In the genomic region with DNA sequence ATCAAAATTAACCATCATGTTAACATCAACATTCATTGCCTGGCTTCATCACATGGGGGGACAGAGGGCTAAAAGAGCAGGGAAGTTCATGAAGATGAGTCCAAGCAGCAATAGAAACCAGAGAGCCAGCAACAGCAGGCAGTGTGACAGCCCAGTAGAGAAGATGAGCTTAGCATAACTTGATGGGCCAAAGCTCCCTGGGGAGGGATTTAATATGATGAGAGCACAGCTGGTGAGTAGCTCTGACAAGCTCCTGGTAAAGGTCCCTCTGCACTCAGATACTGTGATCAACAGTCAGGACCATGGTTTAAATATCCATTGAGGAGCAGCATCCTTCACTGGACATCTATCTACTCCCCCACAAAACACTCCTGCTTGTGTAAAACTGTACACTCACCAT, we compare ENCODE assay signal across 18 mouse cellular contexts.
DNase-seq lines count a peak whose midpoint lies in the region; ATAC-seq and TF ChIP-seq lines count a peak whose summit lies in the region.
"Had no signal": no experiment of that assay in that cellular context is flagged by ENCODE, and none has a peak within 500 bp of the region (broad histone marks: within the 10 kb centered on the region; RNA-seq: fewer than 3 reads in every experiment).

No protein-coding gene starts in this region.

- H3K27me3 ChIP-seq in hindbrain, postnatal 0 days (ENCODE audit: insufficient read depth, low read length), result no peaks in the 10 kb centered on the region
- no peaks in the 10 kb centered on the region for H3K27me3 ChIP-seq in hindbrain, embryonic 10.5 days (ENCODE audit: insufficient read depth, poor library complexity, severe bottlenecking)
- H3K27me3 ChIP-seq in limb, embryonic 11.5 days (ENCODE audit: control insufficient read depth, insufficient read depth, low read length), result no peaks in the 10 kb centered on the region
- no peaks in the 10 kb centered on the region for H3K27me3 ChIP-seq in limb, embryonic 10.5 days (ENCODE audit: low read depth, poor library complexity, severe bottlenecking)
- no peaks in the 10 kb centered on the region for H3K27me3 ChIP-seq in kidney, embryonic 15.5 days
- H3K27me3 ChIP-seq: embryonic facial prominence, embryonic 12.5 days; forebrain, embryonic 13.5 days; forebrain, embryonic 15.5 days had no signal

- no peak overlapping the region for H3K4me3 ChIP-seq in hindbrain, postnatal 0 days (ENCODE audit: low read length)
- no peak overlapping the region for H3K4me3 ChIP-seq in hindbrain, embryonic 10.5 days
- H3K4me3 ChIP-seq in limb, embryonic 11.5 days (ENCODE audit: low read depth, low read length), result no peak overlapping the region
- no peak overlapping the region for H3K4me3 ChIP-seq in limb, embryonic 10.5 days
- H3K4me3 ChIP-seq in kidney, embryonic 15.5 days (replicated peaks), result no peak overlapping the region
- H3K4me3 ChIP-seq: embryonic facial prominence, embryonic 10.5 days; embryonic facial prominence, embryonic 12.5 days; forebrain, embryonic 13.5 days; forebrain, embryonic 15.5 days had no signal

- peak; percentile 30 for DNase-seq in hindbrain, postnatal 0 days (ENCODE audit: low spot score)
- no peak for DNase-seq in hindbrain, embryonic 10.5 days (ENCODE audit: low spot score)
- peak; percentile 9 for DNase-seq in limb, embryonic 11.5 days (ENCODE audit: low spot score)
- DNase-seq in limb, embryonic 10.5 days (ENCODE audit: low spot score), result no peak
- peak; percentile 53 for DNase-seq in retina, embryonic 14.5 days (ENCODE audit: low spot score)
- peak; percentile 18 for DNase-seq in retina, postnatal 1 day
- DNase-seq: adrenal gland, adult 8-10 months; adrenal gland, postnatal 14 days; adrenal gland, postnatal 36 days; cerebellum, adult 11-12 months; cerebellum, adult 2 months; cerebellum, adult 9-10 months; forebrain, postnatal 0 days had no signal

- H3K4me1 ChIP-seq in hindbrain, postnatal 0 days (ENCODE audit: insufficient read depth, low read length), result no peaks in the 10 kb centered on the region
- no peaks in the 10 kb centered on the region for H3K4me1 ChIP-seq in hindbrain, embryonic 10.5 days (replicated peaks)
- H3K4me1 ChIP-seq in limb, embryonic 11.5 days (ENCODE audit: control insufficient read depth, insufficient read depth, low read length), result no peaks in the 10 kb centered on the region
- no peaks in the 10 kb centered on the region for H3K4me1 ChIP-seq in limb, embryonic 10.5 days
- H3K4me1 ChIP-seq in kidney, embryonic 15.5 days, result no peaks in the 10 kb centered on the region
- H3K4me1 ChIP-seq: embryonic facial prominence, embryonic 10.5 days; embryonic facial prominence, embryonic 12.5 days; forebrain, embryonic 13.5 days; forebrain, embryonic 15.5 days had no signal

- H3K27ac ChIP-seq in hindbrain, postnatal 0 days, result no peak overlapping the region
- H3K27ac ChIP-seq in hindbrain, embryonic 10.5 days, result no peak overlapping the region
- H3K27ac ChIP-seq in limb, embryonic 11.5 days (replicated peaks; ENCODE audit: low read depth, low read length), result no peak overlapping the region
- no peak overlapping the region for H3K27ac ChIP-seq in limb, embryonic 10.5 days
- H3K27ac ChIP-seq in kidney, embryonic 15.5 days, result no peak overlapping the region
- H3K27ac ChIP-seq: embryonic facial prominence, embryonic 10.5 days; embryonic facial prominence, embryonic 12.5 days; forebrain, embryonic 13.5 days; forebrain, embryonic 15.5 days had no signal

- H3K9ac ChIP-seq in hindbrain, postnatal 0 days (replicated peaks; ENCODE audit: low read length), result no peak overlapping the region
- no peak overlapping the region for H3K9ac ChIP-seq in limb, embryonic 11.5 days (ENCODE audit: low read length)
- no peak overlapping the region for H3K9ac ChIP-seq in kidney, embryonic 15.5 days
- H3K9ac ChIP-seq: embryonic facial prominence, embryonic 12.5 days; forebrain, embryonic 13.5 days; forebrain, embryonic 15.5 days; forebrain, postnatal 0 days had no signal

- no peak for TF ChIP-seq CTCF in hindbrain, postnatal 0 days (IDR thresholded peaks at IDR 0.05; ENCODE audit: low read depth)

- no peaks in the 10 kb centered on the region for H3K36me3 ChIP-seq in hindbrain, postnatal 0 days (ENCODE audit: insufficient read depth, low read length)
- no peaks in the 10 kb centered on the region for H3K36me3 ChIP-seq in hindbrain, embryonic 10.5 days
- H3K36me3 ChIP-seq in limb, embryonic 11.5 days (ENCODE audit: control insufficient read depth, insufficient read depth, low read length), result no peaks in the 10 kb centered on the region
- no peaks in the 10 kb centered on the region for H3K36me3 ChIP-seq in limb, embryonic 10.5 days
- no peaks in the 10 kb centered on the region for H3K36me3 ChIP-seq in kidney, embryonic 15.5 days
- H3K36me3 ChIP-seq: embryonic facial prominence, embryonic 10.5 days; embryonic facial prominence, embryonic 12.5 days; forebrain, embryonic 15.5 days had no signal

- H3K9me3 ChIP-seq in hindbrain, postnatal 0 days (ENCODE audit: low read length), result no peaks in the 10 kb centered on the region
- H3K9me3 ChIP-seq in hindbrain, embryonic 10.5 days, result no peaks in the 10 kb centered on the region
- no peaks in the 10 kb centered on the region for H3K9me3 ChIP-seq in limb, embryonic 11.5 days (ENCODE audit: control insufficient read depth, low read length)
- H3K9me3 ChIP-seq in limb, embryonic 10.5 days (replicated peaks), result no peaks in the 10 kb centered on the region
- H3K9me3 ChIP-seq in kidney, embryonic 15.5 days (replicated peaks), result no peaks in the 10 kb centered on the region
- H3K9me3 ChIP-seq: embryonic facial prominence, embryonic 10.5 days; embryonic facial prominence, embryonic 12.5 days; forebrain, embryonic 13.5 days; forebrain, embryonic 15.5 days had no signal

- H3K4me2 ChIP-seq in hindbrain, postnatal 0 days (ENCODE audit: low read depth, low read length), result no peak overlapping the region
- no peak overlapping the region for H3K4me2 ChIP-seq in limb, embryonic 11.5 days (ENCODE audit: low read depth, severe bottlenecking)
- H3K4me2 ChIP-seq in kidney, embryonic 15.5 days, result no peak overlapping the region
- H3K4me2 ChIP-seq: embryonic facial prominence, embryonic 12.5 days; forebrain, embryonic 13.5 days; forebrain, embryonic 15.5 days had no signal

- peak; percentile 63 for ATAC-seq in hindbrain, postnatal 0 days
- no peak for ATAC-seq in limb, embryonic 11.5 days (ENCODE audit: insufficient number of reproducible peaks, low FRiP score, low TSS enrichment, low read depth)
- no peak for ATAC-seq in kidney, embryonic 15.5 days (replicated peaks; ENCODE audit: low FRiP score)
- ATAC-seq: forebrain, embryonic 13.5 days; forebrain, embryonic 15.5 days; forebrain, postnatal 0 days had no signal

Comparison
In these comparisons a context has a peak if more than half of its experiments do, and no peak if none do; other contexts are left out.
1. DNase-seq: peak in hindbrain, postnatal 0 days (single experiment), limb, embryonic 11.5 days (single experiment), retina, embryonic 14.5 days (single experiment) and retina, postnatal 1 day (single experiment); none in hindbrain, embryonic 10.5 days (single experiment) and limb, embryonic 10.5 days (single experiment).